Mouse (Mus musculus) midbrain, embryonic 11.5 days (tissue): ENCODE data around the gene Ndufaf2. TPM values are rescaled to one million over a fixed set of nuclear protein-coding genes. Genes with fewer than 3 reads are reported as not detected.

Experiments used
- ATAC-seq: fragments of 200-750 bp; cut with Nextera tagmentation; 2 replicates; pipeline ENCODE4 v1.8.0; 2017; ENCODE audit warnings: moderate TSS enrichment, moderate library complexity; ENCODE audit not compliant: low FRiP score
- DNase-seq: peaks from one replicate; pipeline ENCODE4 v3.0.0; 2015; ENCODE audit warnings: low spot score; ENCODE audit errors: missing footprints
- H3K27ac ChIP-seq: fragments of 300-500 bp; sonication (generic); 2 replicates; pipeline ENCODE4 v1.5.1; 2014; ENCODE audit warnings: low read depth, low read length
- H3K27me3 ChIP-seq: fragments of 300-500 bp; sonication (generic); 2 replicates; pipeline ENCODE4 v1.6.1; 2014; ENCODE audit warnings: mild to moderate bottlenecking, low read length, moderate library complexity, mixed read lengths; ENCODE audit not compliant: control insufficient read depth, insufficient read depth
- H3K36me3 ChIP-seq: fragments of 300-500 bp; sonication (generic); 2 replicates; pipeline ENCODE4 v1.6.1; 2014; ENCODE audit warnings: mild to moderate bottlenecking, low read length, moderate library complexity, mixed read lengths; ENCODE audit not compliant: control insufficient read depth, insufficient read depth
- H3K4me1 ChIP-seq: fragments of 300-500 bp; sonication (generic); 2 replicates; pipeline ENCODE4 v1.6.1; 2014; ENCODE audit warnings: low read length; ENCODE audit not compliant: control insufficient read depth, insufficient read depth
- H3K4me2 ChIP-seq: fragments of 300-500 bp; sonication (generic); 2 replicates; pipeline ENCODE4 v1.6.1; 2014; ENCODE audit warnings: mild to moderate bottlenecking, moderate library complexity
- H3K4me3 ChIP-seq: fragments of 300-500 bp; sonication (generic); 2 replicates; pipeline ENCODE4 v1.5.1; 2014; ENCODE audit warnings: low read depth, low read length
- H3K9ac ChIP-seq: fragments of 300-500 bp; sonication (generic); 2 replicates; pipeline ENCODE4 v1.6.1; 2014; ENCODE audit warnings: low read length
- H3K9me3 ChIP-seq: fragments of 300-500 bp; sonication (generic); 2 replicates; pipeline ENCODE4 v1.6.1; 2016; ENCODE audit warnings: low read length; ENCODE audit not compliant: control insufficient read depth
- WGBS: fragments of 180-500 bp; shearing (Covaris S2); extraction: QIAGEN DNeasy Blood & Tissue Kit; methylation state at CpG from one replicate; pipeline ENCODE4 v1.1.7; 2014; 5-methylcytosine and 5-hydroxymethylcytosine counted together
- polyA plus RNA-seq: library from polyadenylated mRNA; unstranded; fragments of >200 nt; fragmentation: Nextera tagmentation; extraction: Ambion mirVana; gene quantifications from 2 replicates; pipeline ENCODE4 v1.2.1, GENCODE M21; 2014

The Ndufaf2 gene
- polyA plus RNA-seq, 1 experiment from 2014 or later = 82.4 TPM

GRCm38 (mm10) chr13:107961972-107962371, 196.5 kb downstream of the Ndufaf2 start:
- Histone ChIP-seq H3K4me3 (no peak overlapping the region), H3K27me3 (no peaks in the 10 kb centered on the region), H3K4me1 (no peaks in the 10 kb centered on the region), H3K36me3 (no peaks in the 10 kb centered on the region), H3K4me2 (no peak overlapping the region), H3K9me3 (no peaks in the 10 kb centered on the region), H3K27ac (no peak overlapping the region), H3K9ac (no peak overlapping the region)
- no peak for ATAC-seq
- DNase-seq = no peak
- 77% methylated on average over 4 of the region's 4 CpGs for WGBS

GRCm38 (mm10) chr13:107961501-107961900, 196.9 kb downstream of the Ndufaf2 start:
- no peak overlapping the region for H3K4me3 ChIP-seq
- H3K27ac ChIP-seq = no peak overlapping the region
- H3K4me2 ChIP-seq = no peak overlapping the region
- no peaks in the 10 kb centered on the region for H3K36me3 ChIP-seq
- no peaks in the 10 kb centered on the region for H3K9me3 ChIP-seq
- no peak for ATAC-seq
- no peak for DNase-seq
- H3K4me1 ChIP-seq = peaks cover under 1% of the 10 kb centered on the region; the same call in 1 of the 2 replicates
- no peaks in the 10 kb centered on the region for H3K27me3 ChIP-seq
- H3K9ac ChIP-seq = no peak overlapping the region
- WGBS = 83% methylated on average over 4 of the region's 4 CpGs

GRCm38 (mm10) chr13:107960549-107960948, 197.9 kb downstream of the Ndufaf2 start:
- WGBS = 96% methylated on average over 5 of the region's 5 CpGs
- H3K27me3 ChIP-seq = no peaks in the 10 kb centered on the region
- H3K9me3 ChIP-seq = no peaks in the 10 kb centered on the region
- no peak overlapping the region for H3K4me2 ChIP-seq
- no peak overlapping the region for H3K9ac ChIP-seq
- DNase-seq (no peak), ATAC-seq (no peak)
- peaks cover 8% of the 10 kb centered on the region; the same call in 1 of the 2 replicates for H3K4me1 ChIP-seq
- no peaks in the 10 kb centered on the region for H3K36me3 ChIP-seq
- H3K27ac ChIP-seq = no peak overlapping the region
- no peak overlapping the region for H3K4me3 ChIP-seq

- Histone ChIP-seq H3K9me3 (no peaks in the 10 kb centered on the region), H3K27ac (no peak overlapping the region), H3K4me3 (no peak overlapping the region), H3K9ac (no peak overlapping the region), H3K27me3 (no peaks in the 10 kb centered on the region), H3K4me1 (peaks cover 10% of the 10 kb centered on the region), H3K4me2 (no peak overlapping the region), H3K36me3 (no peaks in the 10 kb centered on the region)
- DNase-seq = no peak
- WGBS = 78% methylated on average over 4 of the region's 4 CpGs
- ATAC-seq = no peak
Observed at GRCm38 (mm10) chr13:107959891-107960290, 198.5 kb downstream of the Ndufaf2 start.

- no peak for DNase-seq
- Histone ChIP-seq H3K4me3 (no peak overlapping the region), H3K9me3 (no peaks in the 10 kb centered on the region), H3K4me2 (no peak overlapping the region), H3K36me3 (no peaks in the 10 kb centered on the region), H3K4me1 (peaks cover 24% of the 10 kb centered on the region), H3K27ac (peak overlapping the region; percentile 80; the same call in 1 of the 2 replicates), H3K9ac (no peak overlapping the region), H3K27me3 (no peaks in the 10 kb centered on the region)
- ATAC-seq = no peak
- 6% methylated on average over 3 of the region's 3 CpGs for WGBS
Observed at GRCm38 (mm10) chr13:107956246-107956645, 202.2 kb downstream of the Ndufaf2 start.

GRCm38 (mm10) chr13:107955327-107956110, 202.9 kb downstream of the Ndufaf2 start:
- Histone ChIP-seq H3K9me3 (no peaks in the 10 kb centered on the region), H3K36me3 (no peaks in the 10 kb centered on the region), H3K9ac (peak overlapping the region; percentile 50; the same call in 1 of the 2 replicates), H3K27me3 (no peaks in the 10 kb centered on the region), H3K4me2 (peak overlapping the region; percentile 10; the same call in 1 of the 2 replicates), H3K27ac (peak overlapping the region; percentile 80; the same call in 1 of the 2 replicates), H3K4me3 (no peak overlapping the region), H3K4me1 (peaks cover 24% of the 10 kb centered on the region)
- ATAC-seq = peak; percentile 96
- peak; percentile 97 for DNase-seq
- WGBS = 5% methylated on average over 15 of the region's 18 CpGs

- DNase-seq (peak; percentile 94), ATAC-seq (peak; percentile 51)
- Histone ChIP-seq H3K4me1 (peaks cover 24% of the 10 kb centered on the region), H3K27ac (peak overlapping the region; percentile 80), H3K9me3 (no peaks in the 10 kb centered on the region), H3K36me3 (no peaks in the 10 kb centered on the region), H3K4me2 (peak overlapping the region; percentile 8; the same call in 1 of the 2 replicates), H3K27me3 (no peaks in the 10 kb centered on the region), H3K4me3 (no peak overlapping the region), H3K9ac (peak overlapping the region; percentile 50)
- WGBS = 7% methylated on average over 16 of the region's 16 CpGs
Observed at GRCm38 (mm10) chr13:107954445-107955261, 203.8 kb downstream of the Ndufaf2 start.

GRCm38 (mm10) chr13:107954100-107954444, 204.4 kb downstream of the Ndufaf2 start:
- peaks cover 24% of the 10 kb centered on the region for H3K4me1 ChIP-seq
- no peak overlapping the region for H3K4me3 ChIP-seq
- DNase-seq (no peak), ATAC-seq (no peak)
- H3K27ac ChIP-seq = peak overlapping the region; percentile 80; the same call in 1 of the 2 replicates
- no peak overlapping the region for H3K4me2 ChIP-seq
- no peaks in the 10 kb centered on the region for H3K27me3 ChIP-seq
- 31% methylated on average over 9 of the region's 9 CpGs for WGBS
- H3K36me3 ChIP-seq = no peaks in the 10 kb centered on the region
- H3K9me3 ChIP-seq = no peaks in the 10 kb centered on the region
- H3K9ac ChIP-seq = peak overlapping the region; percentile 50; the same call in 1 of the 2 replicates
